Mouse (Mus musculus): Measurements from ENCODE around the gene C1qtnf4.

Gene C1qtnf4

GRCm38 (mm10) chr2:90885218-90886041 is at the start of gene C1qtnf4:
Gene C1qtnf4, plus strand, starts transcription at chr2:90885860.
- DNase-seq: peak; percentile 21

- DNase-seq: no peak
Observed at GRCm38 (mm10) chr2:90838621-90839020, 47.0 kb upstream of the C1qtnf4 start.

GRCm38 (mm10) chr2:90843666-90844065 is 42.0 kb upstream of the C1qtnf4 start:
- DNase-seq: no peak

GRCm38 (mm10) chr2:90844262-90844661 is 41.4 kb upstream of the C1qtnf4 start:
- no peak for DNase-seq

- DNase-seq: no peak
Observed at GRCm38 (mm10) chr2:90845234-90845633, 40.4 kb upstream of the C1qtnf4 start.

GRCm38 (mm10) chr2:90846171-90846570 is 39.5 kb upstream of the C1qtnf4 start:
- peak; percentile 42 for DNase-seq

- no peak for DNase-seq
Observed at GRCm38 (mm10) chr2:90846597-90846954, 39.1 kb upstream of the C1qtnf4 start.

GRCm38 (mm10) chr2:90846955-90847680 is 38.5 kb upstream of the C1qtnf4 start, which contains the start of gene Mtch2:
Gene Mtch2, plus strand, starts transcription at chr2:90847155.
- DNase-seq: peak; percentile 99

GRCm38 (mm10) chr2:90847681-90848050 is 38.0 kb upstream of the C1qtnf4 start:
- DNase-seq: no peak

- no peak for DNase-seq
Observed at GRCm38 (mm10) chr2:90848331-90848730, 37.3 kb upstream of the C1qtnf4 start.

GRCm38 (mm10) chr2:90850401-90850800 is 35.3 kb upstream of the C1qtnf4 start:
- no peak for DNase-seq

GRCm38 (mm10) chr2:90861486-90861885 is 24.2 kb upstream of the C1qtnf4 start:
- DNase-seq: no peak

- no peak for DNase-seq
Observed at GRCm38 (mm10) chr2:90864184-90864583, 21.5 kb upstream of the C1qtnf4 start.

- DNase-seq: peak; percentile 81
Observed at GRCm38 (mm10) chr2:90866524-90866923, 19.1 kb upstream of the C1qtnf4 start.

- no peak for DNase-seq
Observed at GRCm38 (mm10) chr2:90870136-90870601, 15.5 kb upstream of the C1qtnf4 start.

GRCm38 (mm10) chr2:90871180-90871961 is 14.3 kb upstream of the C1qtnf4 start:
- no peak for DNase-seq

GRCm38 (mm10) chr2:90874025-90874424 is 11.6 kb upstream of the C1qtnf4 start:
- DNase-seq: no peak

GRCm38 (mm10) chr2:90875239-90875638 is 10.4 kb upstream of the C1qtnf4 start:
- DNase-seq: no peak

- no peak for DNase-seq
Observed at GRCm38 (mm10) chr2:90877584-90878259, 7.9 kb upstream of the C1qtnf4 start.

- no peak for DNase-seq
Observed at GRCm38 (mm10) chr2:90879419-90879818, 6.2 kb upstream of the C1qtnf4 start.

GRCm38 (mm10) chr2:90880144-90880785 is 5.4 kb upstream of the C1qtnf4 start:
- DNase-seq: no peak

GRCm38 (mm10) chr2:90881824-90882223 is 3.8 kb upstream of the C1qtnf4 start:
- no peak for DNase-seq

Data from kidney, adult 18-20 months (tissue).